Mouse (Mus musculus) hindbrain, embryonic 15.5 days (tissue): Measurements from ENCODE around the gene Ccdc158. TPM values are rescaled to one million over a fixed set of nuclear protein-coding genes. Genes with fewer than 3 reads are reported as not detected.

ENCODE experiments used
- ATAC-seq: fragments of 200-750 bp; cut with Nextera tagmentation; 2 replicates; pipeline ENCODE4 v1.8.0; 2017; ENCODE audit warnings: low read depth, moderate number of reproducible peaks, moderate TSS enrichment; ENCODE audit not compliant: low FRiP score
- H3K27ac ChIP-seq: fragments of 300-500 bp; sonication (generic); replicated peaks from 2 replicates; pipeline ENCODE4 v1.5.1; 2015; ENCODE audit warnings: mild to moderate bottlenecking, inconsistent platforms
- H3K27me3 ChIP-seq: fragments of 300-500 bp; sonication (generic); 2 replicates; pipeline ENCODE4 v1.6.1; 2015; ENCODE audit warnings: control low read depth, inconsistent platforms
- H3K36me3 ChIP-seq: fragments of 300-500 bp; sonication (generic); 2 replicates; pipeline ENCODE4 v1.6.1; 2015; ENCODE audit warnings: control low read depth, inconsistent platforms
- H3K4me1 ChIP-seq: fragments of 300-500 bp; sonication (generic); replicated peaks from 2 replicates; pipeline ENCODE4 v1.6.1; 2015; ENCODE audit warnings: control low read depth, inconsistent platforms
- H3K4me2 ChIP-seq: fragments of 300-500 bp; sonication (generic); 2 replicates; pipeline ENCODE4 v1.6.1; 2015; ENCODE audit warnings: moderate library complexity, mild to moderate bottlenecking, inconsistent platforms
- H3K4me3 ChIP-seq: fragments of 300-500 bp; sonication (generic); 2 replicates; pipeline ENCODE4 v1.5.1; 2015; ENCODE audit warnings: mild to moderate bottlenecking, inconsistent platforms
- H3K9ac ChIP-seq: fragments of 300-500 bp; sonication (generic); 2 replicates; pipeline ENCODE4 v1.6.1; 2015; ENCODE audit warnings: inconsistent platforms
- H3K9me3 ChIP-seq: fragments of 300-500 bp; sonication (generic); 2 replicates; pipeline ENCODE4 v1.6.1; 2016; ENCODE audit warnings: control low read depth, inconsistent platforms
- WGBS: fragments of 180-500 bp; shearing (Covaris S2); methylation state at CpG from one replicate; pipeline ENCODE4 v1.1.7; 2015; 5-methylcytosine and 5-hydroxymethylcytosine counted together
- polyA plus RNA-seq: library from polyadenylated mRNA; unstranded; fragments of >200 nt; fragmentation: Nextera tagmentation; extraction: Ambion mirVana; gene quantifications from 2 replicates; pipeline ENCODE4 v1.2.1, GENCODE M21; 2015

Gene Ccdc158
- polyA plus RNA-seq, 1 experiment from 2014 or later: 0.31 TPM

DNA sequence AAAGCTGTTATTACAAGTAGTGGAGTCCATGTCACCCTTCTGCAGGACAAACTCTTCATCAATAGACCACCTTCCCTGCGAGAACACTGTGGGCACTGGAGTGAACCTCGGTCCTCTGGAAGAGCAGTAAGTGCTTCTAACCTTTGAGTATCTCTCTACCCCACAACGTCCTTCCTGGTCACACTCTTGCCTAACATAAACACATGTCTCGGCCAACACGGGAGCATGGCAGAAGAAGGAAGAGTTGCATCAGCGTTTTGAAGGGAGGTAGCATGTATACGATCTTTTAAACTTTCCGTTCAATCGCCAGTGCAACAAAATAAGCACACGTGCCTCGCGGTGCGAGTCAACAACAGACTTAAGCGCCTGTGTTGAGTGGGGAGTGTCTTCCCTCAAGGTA, 95.5 kb downstream of the Ccdc158 start:
- no peak overlapping the region for H3K9ac ChIP-seq
- H3K4me2 ChIP-seq: no peak overlapping the region
- H3K4me3 ChIP-seq: no peak overlapping the region
- WGBS: 92% methylated on average over 14 of the region's 14 CpGs
- no peaks in the 10 kb centered on the region for H3K36me3 ChIP-seq
- H3K9me3 ChIP-seq: no peaks in the 10 kb centered on the region
- H3K27me3 ChIP-seq: no peaks in the 10 kb centered on the region
- H3K4me1 ChIP-seq: no peaks in the 10 kb centered on the region
- no peak for ATAC-seq
- H3K27ac ChIP-seq: no peak overlapping the region

DNA sequence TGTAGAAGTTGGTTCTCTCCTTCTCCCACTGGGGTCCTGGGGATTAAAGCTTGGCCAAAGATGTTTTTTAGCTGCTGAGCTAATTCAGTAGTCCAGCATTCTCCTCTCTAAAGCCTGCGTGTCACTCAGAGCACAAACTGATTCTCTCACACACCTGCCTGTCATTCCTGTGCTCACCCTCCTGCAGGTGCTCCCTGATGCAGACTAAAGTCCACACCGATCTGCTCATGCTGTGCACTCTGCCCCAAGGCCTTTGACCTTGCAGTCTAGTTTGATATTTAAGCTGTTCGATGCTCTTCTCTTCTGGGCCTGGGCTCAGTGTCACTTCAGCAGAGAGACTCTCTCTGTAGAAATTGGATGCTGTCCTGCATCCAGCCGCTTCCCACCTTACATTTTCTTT, 103.8 kb downstream of the Ccdc158 start:
- Histone ChIP-seq H3K27me3 (no peaks in the 10 kb centered on the region), H3K4me1 (no peaks in the 10 kb centered on the region), H3K36me3 (no peaks in the 10 kb centered on the region), H3K4me3 (no peak overlapping the region), H3K4me2 (no peak overlapping the region), H3K27ac (no peak overlapping the region), H3K9me3 (no peaks in the 10 kb centered on the region), H3K9ac (no peak overlapping the region)
- no peak for ATAC-seq
- 91% methylated on average over 4 of the region's 4 CpGs for WGBS

DNA sequence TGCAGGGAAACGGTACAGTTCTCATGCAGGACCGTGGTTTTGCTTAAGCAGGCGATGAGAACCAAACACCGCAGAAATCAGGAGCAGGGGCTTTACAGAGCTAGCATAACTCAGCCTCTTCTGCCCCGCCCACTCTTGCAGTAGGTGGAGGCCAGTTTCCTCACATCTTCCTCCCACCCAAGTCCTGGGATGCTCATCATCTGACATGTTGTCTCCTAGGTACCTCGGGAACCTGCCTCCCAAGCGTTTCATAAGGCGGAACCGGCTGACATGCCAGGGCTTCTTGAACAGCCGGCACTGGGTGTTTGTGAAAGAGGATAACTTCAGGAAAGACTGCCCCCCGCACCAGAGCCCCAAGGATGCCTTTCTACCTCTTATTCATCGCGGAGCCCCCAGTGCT, 113.1 kb downstream of the Ccdc158 start:
- Histone ChIP-seq H3K9me3 (no peaks in the 10 kb centered on the region), H3K9ac (no peak overlapping the region), H3K27ac (no peak overlapping the region), H3K4me1 (no peaks in the 10 kb centered on the region), H3K27me3 (no peaks in the 10 kb centered on the region), H3K4me2 (no peak overlapping the region), H3K36me3 (no peaks in the 10 kb centered on the region), H3K4me3 (no peak overlapping the region)
- no peak for ATAC-seq
- WGBS: 76% methylated on average over 13 of the region's 13 CpGs

DNA sequence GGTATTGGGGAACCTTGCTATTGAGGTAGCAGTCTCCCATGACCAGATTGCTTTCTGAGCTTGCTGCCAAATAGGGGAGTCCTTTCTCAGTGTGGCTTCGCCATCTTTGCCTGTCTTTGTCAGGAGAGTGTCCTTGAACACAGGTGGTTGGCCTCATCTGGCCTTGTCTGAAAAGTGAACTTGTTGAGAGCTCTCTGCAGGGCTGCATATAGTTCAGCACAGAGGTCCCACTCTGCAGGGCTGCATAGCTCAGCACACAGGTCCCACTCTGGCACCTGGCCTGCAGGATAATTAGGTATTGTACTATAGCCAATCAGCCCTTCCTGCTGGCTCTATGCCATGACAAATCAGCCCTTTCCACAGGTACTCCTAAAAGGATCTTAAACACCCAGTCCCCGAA, 114.9 kb downstream of the Ccdc158 start:
- 0 out of 2 replicates have a peak, but pooled peaks cover under 1% of the 10 kb centered on the region for H3K4me1 ChIP-seq
- no peaks in the 10 kb centered on the region for H3K36me3 ChIP-seq
- H3K27ac ChIP-seq: no peak overlapping the region
- H3K27me3 ChIP-seq: no peaks in the 10 kb centered on the region
- 76% methylated on average over 2 of the region's 2 CpGs for WGBS
- H3K9me3 ChIP-seq: no peaks in the 10 kb centered on the region
- ATAC-seq: no peak
- H3K9ac ChIP-seq: no peak overlapping the region
- no peak overlapping the region for H3K4me3 ChIP-seq
- no peak overlapping the region for H3K4me2 ChIP-seq

Other genes starting within 250 kb of the Ccdc158 start
- 47.3 and 50.5 TPM in 2 replicates for gene Nup54, start 240.1 kb downstream of the Ccdc158 start, polyA plus RNA-seq
- gene Scarb2, start 168.4 kb downstream of the Ccdc158 start, polyA plus RNA-seq: 20.3 and 21.4 TPM in 2 replicates
- gene Fam47e, start 120.2 kb downstream of the Ccdc158 start, polyA plus RNA-seq: 0.90 and 1.7 TPM in 2 replicates
- 10.6 and 11.9 TPM in 2 replicates for gene Stbd1, start 72.2 kb downstream of the Ccdc158 start, polyA plus RNA-seq
- gene Shroom3, start 8.2 kb upstream of the Ccdc158 start, polyA plus RNA-seq: 1.7 and 2.2 TPM in 2 replicates